Mouse (Mus musculus): ENCODE measurements around the gene Glp1r. TPM values are rescaled to one million over a fixed set of nuclear protein-coding genes. Genes with fewer than 3 reads are reported as not detected.

The Glp1r gene
- not detected in 2 replicates for polyA plus RNA-seq (2016; fragmentation: Nextera tagmentation; extraction: Ambion mirVana)

- peaks cover 10% of the 10 kb centered on the region for H3K4me1 ChIP-seq
- 2% methylated on average over 35 of the region's 37 CpGs for WGBS
- no peaks in the 10 kb centered on the region for H3K36me3 ChIP-seq
- H3K9ac ChIP-seq: peak within 1 kb of the TSS; percentile 63
- no peak for ATAC-seq (ENCODE audit: low FRiP score)
- peak within 1 kb of the TSS; percentile 97 for H3K4me2 ChIP-seq (replicated peaks)
- H3K27ac ChIP-seq: no peak within 1 kb of the TSS
- H3K4me3 ChIP-seq: peak within 1 kb of the TSS; percentile 48
- peaks cover 43% of the 10 kb centered on the region for H3K27me3 ChIP-seq
- H3K9me3 ChIP-seq (replicated peaks): no peaks in the 10 kb centered on the region
Observed at GRCm38 (mm10) chr17:30901627-30902026, at the start of gene Glp1r. Gene Glp1r, plus strand, starts transcription at chr17:30901817.

- no peaks in the 10 kb centered on the region for H3K27me3 ChIP-seq
- no peak overlapping the region for H3K9ac ChIP-seq
- no peak overlapping the region for H3K4me3 ChIP-seq
- H3K36me3 ChIP-seq: no peaks in the 10 kb centered on the region
- 0 out of 2 replicates have a peak, but pooled peaks cover 4% of the 10 kb centered on the region for H3K9me3 ChIP-seq (replicated peaks)
- no peaks in the 10 kb centered on the region for H3K4me1 ChIP-seq
- H3K27ac ChIP-seq: no peak overlapping the region
- ATAC-seq (ENCODE audit: low FRiP score): no peak
- no peak overlapping the region for H3K4me2 ChIP-seq (replicated peaks)
Observed at GRCm38 (mm10) chr17:30852345-30852744, 49.3 kb upstream of the Glp1r start.

- Histone ChIP-seq H3K36me3 (no peaks in the 10 kb centered on the region), H3K27me3 (no peaks in the 10 kb centered on the region), H3K9ac (no peak overlapping the region), H3K4me1 (peaks cover 17% of the 10 kb centered on the region), H3K4me3 (no peak overlapping the region), H3K9me3 (replicated peaks) (0 out of 2 replicates have a peak, but pooled peaks cover 1% of the 10 kb centered on the region), H3K4me2 (replicated peaks) (no peak overlapping the region), H3K27ac (no peak overlapping the region)
- WGBS: 86% methylated on average over 5 of the region's 5 CpGs
- ATAC-seq (ENCODE audit: low FRiP score): no peak
Observed at GRCm38 (mm10) chr17:30857347-30857746, 44.3 kb upstream of the Glp1r start.

- peaks cover 24% of the 10 kb centered on the region for H3K4me1 ChIP-seq
- WGBS: 54% methylated on average over 11 of the region's 11 CpGs
- no peak for ATAC-seq (ENCODE audit: low FRiP score)
- H3K36me3 ChIP-seq: no peaks in the 10 kb centered on the region
- H3K4me3 ChIP-seq: no peak overlapping the region
- no peak overlapping the region for H3K4me2 ChIP-seq (replicated peaks)
- H3K27ac ChIP-seq: no peak overlapping the region
- H3K9me3 ChIP-seq (replicated peaks): no peaks in the 10 kb centered on the region
- no peaks in the 10 kb centered on the region for H3K27me3 ChIP-seq
- H3K9ac ChIP-seq: no peak overlapping the region
Observed at GRCm38 (mm10) chr17:30858586-30859259, 42.9 kb upstream of the Glp1r start.

GRCm38 (mm10) chr17:30859989-30860585 lies 41.5 kb upstream of the Glp1r start:
- peak; percentile 55 for ATAC-seq (ENCODE audit: low FRiP score)
- no peak overlapping the region for H3K4me3 ChIP-seq
- H3K27ac ChIP-seq: peak overlapping the region; percentile 74
- H3K9me3 ChIP-seq (replicated peaks): no peaks in the 10 kb centered on the region
- no peaks in the 10 kb centered on the region for H3K27me3 ChIP-seq
- 39% methylated on average over 10 of the region's 10 CpGs for WGBS
- 0 out of 2 replicates have a peak overlapping the region, but pooled peaks have one; percentile 32 for H3K9ac ChIP-seq
- peaks cover 33% of the 10 kb centered on the region for H3K4me1 ChIP-seq
- H3K4me2 ChIP-seq (replicated peaks): no peak overlapping the region
- no peaks in the 10 kb centered on the region for H3K36me3 ChIP-seq

GRCm38 (mm10) chr17:30860606-30861005 lies 41.0 kb upstream of the Glp1r start:
- H3K36me3 ChIP-seq: no peaks in the 10 kb centered on the region
- 0 out of 2 replicates have a peak overlapping the region, but pooled peaks have one; percentile 32 for H3K9ac ChIP-seq
- H3K4me2 ChIP-seq (replicated peaks): no peak overlapping the region
- H3K27me3 ChIP-seq: no peaks in the 10 kb centered on the region
- no peak for ATAC-seq (ENCODE audit: low FRiP score)
- H3K9me3 ChIP-seq (replicated peaks): no peaks in the 10 kb centered on the region
- WGBS: 70% methylated on average over 7 of the region's 7 CpGs
- H3K4me3 ChIP-seq: no peak overlapping the region
- H3K4me1 ChIP-seq: peaks cover 33% of the 10 kb centered on the region
- H3K27ac ChIP-seq: peak overlapping the region; percentile 74

- no peak overlapping the region for H3K27ac ChIP-seq
- no peak for ATAC-seq (ENCODE audit: low FRiP score)
- H3K4me3 ChIP-seq: no peak overlapping the region
- no peaks in the 10 kb centered on the region for H3K36me3 ChIP-seq
- H3K4me1 ChIP-seq: peaks cover 19% of the 10 kb centered on the region
- 67% methylated on average over 8 of the region's 8 CpGs for WGBS
- no peaks in the 10 kb centered on the region for H3K9me3 ChIP-seq (replicated peaks)
- H3K4me2 ChIP-seq (replicated peaks): no peak overlapping the region
- no peak overlapping the region for H3K9ac ChIP-seq
- no peaks in the 10 kb centered on the region for H3K27me3 ChIP-seq
Observed at GRCm38 (mm10) chr17:30866281-30866680, 35.3 kb upstream of the Glp1r start.

GRCm38 (mm10) chr17:30866966-30867365 lies 34.7 kb upstream of the Glp1r start:
- Histone ChIP-seq H3K4me3 (no peak overlapping the region), H3K4me1 (peaks cover 19% of the 10 kb centered on the region), H3K36me3 (no peaks in the 10 kb centered on the region), H3K9me3 (replicated peaks) (no peaks in the 10 kb centered on the region), H3K9ac (no peak overlapping the region), H3K4me2 (replicated peaks) (no peak overlapping the region), H3K27ac (no peak overlapping the region), H3K27me3 (no peaks in the 10 kb centered on the region)
- ATAC-seq (ENCODE audit: low FRiP score): no peak
- WGBS: 82% methylated on average over 9 of the region's 9 CpGs

GRCm38 (mm10) chr17:30871040-30871439 lies 30.6 kb upstream of the Glp1r start:
- Histone ChIP-seq H3K9me3 (replicated peaks) (0 out of 2 replicates have a peak, but pooled peaks cover 6% of the 10 kb centered on the region), H3K27me3 (no peaks in the 10 kb centered on the region), H3K9ac (no peak overlapping the region), H3K27ac (no peak overlapping the region), H3K36me3 (no peaks in the 10 kb centered on the region), H3K4me1 (0 out of 2 replicates have a peak, but pooled peaks cover 3% of the 10 kb centered on the region), H3K4me2 (replicated peaks) (no peak overlapping the region), H3K4me3 (no peak overlapping the region)
- 33% methylated on average over 10 of the region's 10 CpGs for whole genome bisulfite sequencing
- ATAC-seq (ENCODE audit: low FRiP score): no peak

GRCm38 (mm10) chr17:30874276-30874675 lies 27.3 kb upstream of the Glp1r start:
- Histone ChIP-seq H3K9ac (no peak overlapping the region), H3K4me3 (no peak overlapping the region), H3K9me3 (replicated peaks) (peaks cover 6% of the 10 kb centered on the region; the same call in 1 of the 2 replicates), H3K36me3 (no peaks in the 10 kb centered on the region), H3K27ac (no peak overlapping the region), H3K4me2 (replicated peaks) (no peak overlapping the region), H3K4me1 (peaks cover 3% of the 10 kb centered on the region; the same call in 1 of the 2 replicates), H3K27me3 (no peaks in the 10 kb centered on the region)
- WGBS: 64% methylated on average over 15 of the region's 15 CpGs
- no peak for ATAC-seq (ENCODE audit: low FRiP score)

GRCm38 (mm10) chr17:30877456-30877855 lies 24.2 kb upstream of the Glp1r start:
- Histone ChIP-seq H3K4me2 (replicated peaks) (no peak overlapping the region), H3K9ac (no peak overlapping the region), H3K27ac (no peak overlapping the region), H3K4me3 (no peak overlapping the region), H3K9me3 (replicated peaks) (peaks cover 6% of the 10 kb centered on the region; the same call in 1 of the 2 replicates), H3K36me3 (no peaks in the 10 kb centered on the region), H3K27me3 (no peaks in the 10 kb centered on the region; the same call in 1 of the 2 replicates), H3K4me1 (peaks cover 8% of the 10 kb centered on the region)
- no peak for ATAC-seq (ENCODE audit: low FRiP score)
- WGBS: 71% methylated on average over 7 of the region's 7 CpGs

GRCm38 (mm10) chr17:30878626-30879025 lies 23.0 kb upstream of the Glp1r start:
- Histone ChIP-seq H3K27me3 (no peaks in the 10 kb centered on the region; the same call in 1 of the 2 replicates), H3K4me3 (no peak overlapping the region), H3K36me3 (no peaks in the 10 kb centered on the region), H3K4me2 (replicated peaks) (no peak overlapping the region), H3K4me1 (peaks cover 15% of the 10 kb centered on the region), H3K9ac (no peak overlapping the region), H3K27ac (no peak overlapping the region), H3K9me3 (replicated peaks) (peaks cover 6% of the 10 kb centered on the region; the same call in 1 of the 2 replicates)
- 31% methylated on average over 6 of the region's 6 CpGs for WGBS
- no peak for ATAC-seq (ENCODE audit: low FRiP score)
